Mouse (Mus musculus) C2C12 (cell line): ENCODE results near the gene Ctsf.

Experiments
- CEBPB ChIP-seq: IDR thresholded peaks from one replicate; pipeline ENCODE4 v1.6.1; 2011; ENCODE audit warnings: low read depth, mild to moderate bottlenecking, control low read depth, moderate library complexity
- CTCF ChIP-seq: IDR thresholded peaks from one replicate; pipeline ENCODE4 v1.5.1; 2011; ENCODE audit not compliant: control insufficient read depth, insufficient read depth, insufficient read length
- MAX ChIP-seq: IDR thresholded peaks from one replicate; pipeline ENCODE4 v1.6.1; 2011; ENCODE audit warnings: mild to moderate bottlenecking, control low read depth
- MYOD1 ChIP-seq: IDR thresholded peaks from one replicate; pipeline ENCODE4 v1.6.1; 2011; ENCODE audit warnings: low read depth; ENCODE audit not compliant: control insufficient read depth, insufficient read length

DNA sequence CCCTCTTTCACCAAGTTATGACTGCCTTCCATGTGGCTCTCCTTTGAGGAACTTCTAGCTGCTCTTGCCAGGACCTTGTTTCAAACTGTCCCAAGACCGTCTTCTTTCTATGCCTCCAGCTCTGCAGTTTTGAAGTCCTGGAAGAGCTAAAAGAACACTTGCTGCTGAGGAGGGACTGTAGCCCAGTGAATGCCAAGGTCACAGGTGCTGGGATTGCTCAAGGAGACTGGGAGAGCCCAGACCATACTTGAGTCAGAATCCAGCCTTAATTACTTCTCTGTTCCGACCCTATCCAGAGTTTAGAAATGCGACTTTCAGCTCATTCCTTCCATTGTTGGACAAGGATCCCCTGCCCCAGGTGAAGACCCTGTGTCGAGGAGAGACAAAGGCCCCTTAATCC lies 1.0 kb downstream of the Ctsf start:
- no peak for TF ChIP-seq CTCF
- TF ChIP-seq MYOD1: no peak
- TF ChIP-seq MAX: no peak
- no peak for TF ChIP-seq CEBPB
